Mouse (Mus musculus): ENCODE measurements around the gene Rac3. TPM values are rescaled to one million over a fixed set of nuclear protein-coding genes. Genes with fewer than 3 reads are reported as not detected.

Gene Rac3
- polyA plus RNA-seq (2014; fragmentation: Illumina TruSeq; extraction: RNeasy Lipid Tissue Mini Kit (QIAGEN cat#74804); ENCODE audit: low read depth, low replicate concordance): not detected

DNA sequence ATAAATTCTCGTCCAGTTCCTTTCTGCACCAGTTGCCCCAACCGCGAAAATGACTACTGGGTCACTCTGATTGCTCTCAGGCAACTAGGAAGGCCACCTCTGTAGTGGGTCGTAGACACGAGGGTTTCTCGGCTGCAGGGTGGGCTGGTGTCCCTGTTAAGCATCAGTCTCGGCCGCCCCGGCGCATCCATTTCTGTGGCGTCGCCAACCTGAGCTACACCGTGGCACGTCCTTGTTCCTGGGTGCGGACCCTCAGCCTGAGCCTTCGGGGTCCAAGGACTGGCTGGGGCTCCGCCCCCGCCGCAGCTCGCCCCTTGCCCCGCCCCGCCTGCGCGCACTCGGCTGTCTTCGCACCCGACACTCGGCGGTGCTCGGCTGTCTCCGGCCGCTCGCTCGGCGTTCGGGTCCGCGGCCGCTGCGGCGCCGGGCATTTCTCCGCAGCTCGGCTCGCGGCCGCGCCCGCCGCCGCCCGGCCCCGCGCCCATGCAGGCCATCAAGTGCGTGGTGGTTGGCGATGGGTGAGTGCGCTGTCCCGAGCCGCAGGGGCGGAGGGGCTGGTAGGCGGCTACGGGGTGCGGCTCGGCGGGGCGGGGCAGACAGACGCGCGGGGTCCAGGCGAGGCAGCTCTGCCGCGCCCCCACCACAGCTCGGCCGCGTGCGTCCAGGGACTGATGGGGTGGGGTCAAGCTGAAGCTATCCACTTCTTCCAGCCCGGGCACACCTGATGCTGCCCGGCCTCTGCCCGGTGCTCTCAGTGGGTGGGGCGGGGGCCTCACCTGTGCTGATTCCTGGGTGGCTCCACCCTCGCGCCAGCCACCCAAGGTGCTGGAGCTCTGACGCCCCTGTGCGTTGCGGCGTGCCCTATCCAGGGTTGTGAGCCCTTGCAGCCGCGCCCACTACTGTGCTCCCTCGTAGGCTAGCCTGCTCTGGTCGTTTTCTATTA is at the start of gene Rac3:
Gene Rac3 (plus strand): TSS at position 347 of the 943 bp plus-strand sequence.

DNA sequence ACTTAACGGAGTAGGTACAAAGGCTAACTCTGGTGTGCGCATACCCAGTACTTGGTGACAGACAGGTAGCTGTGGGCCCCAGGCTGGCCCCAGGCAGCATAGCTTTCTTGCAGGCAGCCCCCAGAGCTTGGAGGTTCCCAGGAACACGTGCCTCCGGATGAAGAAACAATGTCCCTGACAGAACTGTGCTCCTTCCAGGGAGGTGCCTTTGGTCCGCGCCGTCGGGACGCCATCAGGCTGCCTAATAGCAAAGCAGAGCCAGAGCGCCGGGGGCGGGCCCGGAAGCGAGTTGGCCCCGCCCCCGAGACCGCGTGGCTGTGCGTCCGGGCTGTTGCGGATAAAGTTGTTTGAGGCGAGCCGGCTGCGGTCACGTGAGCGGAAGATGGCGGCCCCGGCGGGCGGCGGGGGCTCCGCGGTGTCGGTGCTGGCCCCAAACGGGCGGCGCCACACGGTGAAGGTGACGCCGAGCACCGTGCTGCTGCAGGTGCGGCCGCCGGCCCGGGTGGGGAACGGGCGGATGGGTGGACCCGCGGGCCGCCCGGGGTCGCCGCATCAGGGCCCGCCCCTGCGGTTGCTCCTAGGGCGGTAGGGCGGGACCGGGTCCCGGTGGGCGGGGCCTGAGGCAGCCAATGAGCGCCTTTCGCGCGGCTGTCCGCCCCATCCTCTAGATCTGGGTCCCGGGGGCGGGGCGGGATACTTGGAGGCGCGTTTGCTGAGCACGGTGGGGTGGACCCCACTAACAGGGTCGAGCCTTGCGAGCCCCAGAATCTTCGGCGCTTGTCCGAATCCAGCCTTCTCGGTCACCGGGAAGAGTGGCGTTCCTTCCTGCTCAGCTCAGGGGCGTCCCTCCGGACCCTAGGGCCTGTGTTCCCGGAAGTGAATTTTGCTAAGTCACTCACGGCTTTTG is 48.3 kb upstream of the Rac3 start, which contains the start of gene Aspscr1:
Gene Aspscr1 (plus strand): TSS at position 287 of the 907 bp plus-strand sequence.

DNA sequence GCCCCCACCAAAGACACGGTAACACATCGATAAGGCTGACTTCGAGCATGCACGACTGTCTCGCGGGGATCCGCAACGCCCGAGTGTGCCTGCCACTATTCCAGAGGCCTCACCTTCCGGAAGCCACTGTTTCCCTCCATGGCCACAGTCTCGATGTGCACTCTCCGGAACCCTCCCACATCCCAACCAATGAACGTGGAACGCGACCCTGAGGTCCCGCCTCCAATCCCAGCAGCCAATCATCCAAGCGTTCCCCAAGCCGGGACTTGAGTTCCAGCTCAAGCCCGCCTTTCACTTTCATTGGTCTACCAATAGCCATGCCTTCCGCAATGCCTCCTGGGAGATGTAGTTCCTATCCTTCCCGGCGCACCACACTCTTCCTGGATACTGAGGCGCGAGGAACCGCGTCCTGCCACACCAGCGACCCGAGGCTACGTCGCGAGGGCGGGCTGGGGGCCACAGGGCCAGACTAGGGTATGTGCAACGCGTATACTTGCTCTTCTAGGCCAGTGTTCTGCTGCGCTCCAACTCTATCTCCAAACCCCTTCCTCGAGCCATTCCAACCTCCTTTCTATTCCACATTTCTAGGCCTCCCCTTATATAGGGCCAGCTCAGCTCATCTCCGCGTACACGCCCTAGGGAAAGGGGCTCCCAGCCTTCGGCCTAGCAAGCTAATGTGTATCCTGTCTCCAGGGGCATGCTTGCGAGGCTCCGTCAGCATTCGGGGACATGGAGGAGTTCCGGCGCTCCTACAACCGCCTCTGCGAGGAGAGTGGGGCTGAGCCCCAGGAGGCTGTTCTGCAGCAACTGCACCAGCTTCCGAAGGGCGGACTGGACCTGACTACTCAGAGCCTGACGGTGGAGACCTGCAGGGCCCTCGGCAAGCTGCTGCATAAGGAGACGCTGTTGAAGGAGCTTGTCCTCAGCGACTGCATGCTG is 7.4 kb upstream of the Rac3 start, which contains the start of the genes Cenpx and Lrrc45:
Gene Cenpx (minus strand): TSS at position 159 of the 939 bp plus-strand sequence.
Gene Lrrc45 (plus strand): TSS at position 346 of the 939 bp plus-strand sequence.

DNA sequence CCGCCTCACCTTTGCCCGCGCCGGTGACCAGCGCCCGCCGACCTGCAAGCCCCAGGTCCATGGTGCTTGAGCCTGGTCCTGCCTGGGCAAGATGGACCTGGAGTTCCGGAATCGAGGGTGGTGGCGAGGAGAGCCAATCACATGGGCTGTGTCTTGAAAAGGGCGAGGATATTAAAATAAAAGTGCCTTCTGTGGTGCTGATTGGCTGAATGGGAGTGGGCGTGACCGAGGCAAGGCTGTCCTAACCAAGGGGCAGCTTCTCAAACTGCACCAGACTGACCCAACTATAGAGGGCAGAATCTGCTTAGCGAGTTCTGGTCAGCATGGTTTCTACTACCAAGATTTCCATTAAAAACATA is 5.9 kb downstream of the Rac3 start, which contains the start of gene Dcxr:
Gene Dcxr (minus strand): TSS at position 113 of the 359 bp plus-strand sequence.

DNA sequence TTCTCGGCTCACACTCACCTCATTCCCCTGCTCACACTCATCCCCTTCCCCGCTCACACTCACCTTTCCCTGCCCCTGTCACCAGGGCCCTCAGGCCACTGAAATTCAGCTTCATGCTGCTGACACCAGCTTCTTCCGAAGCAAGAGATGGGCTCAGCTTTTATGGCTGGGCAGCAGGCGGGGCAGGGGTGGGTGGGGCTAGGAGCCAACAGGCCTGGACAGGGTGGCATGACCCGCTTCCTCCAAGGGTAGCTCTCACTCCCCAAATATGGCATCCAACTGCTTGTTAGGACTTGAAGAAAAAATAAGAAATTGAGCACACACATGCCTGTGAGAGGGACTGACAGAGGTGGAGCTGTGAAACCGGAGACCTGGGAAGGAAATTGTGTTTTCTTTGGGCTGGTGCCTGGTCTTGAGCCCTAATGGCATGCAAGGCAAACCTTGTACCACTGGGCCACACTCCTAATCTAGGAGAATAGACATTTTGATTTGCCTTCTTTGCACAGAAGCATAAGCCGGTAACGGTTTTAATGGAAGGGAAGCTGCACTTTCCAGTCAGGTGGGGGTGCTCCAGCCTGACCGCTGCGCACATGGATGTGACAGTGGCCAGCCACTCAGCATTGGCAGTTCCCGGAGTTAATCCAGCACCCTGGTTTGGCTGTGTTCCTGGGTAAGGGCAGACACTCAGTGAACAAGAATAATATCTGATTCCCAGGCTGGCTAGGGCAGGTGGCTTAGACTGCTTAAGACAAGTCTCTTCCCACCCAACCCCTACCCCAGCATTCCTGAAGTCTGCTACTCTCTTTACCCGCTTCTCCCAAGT is 10.8 kb downstream of the Rac3 start, which contains the start of gene Cbr2:
Gene Cbr2 (minus strand): TSS at position 257 of the 823 bp plus-strand sequence.

DNA sequence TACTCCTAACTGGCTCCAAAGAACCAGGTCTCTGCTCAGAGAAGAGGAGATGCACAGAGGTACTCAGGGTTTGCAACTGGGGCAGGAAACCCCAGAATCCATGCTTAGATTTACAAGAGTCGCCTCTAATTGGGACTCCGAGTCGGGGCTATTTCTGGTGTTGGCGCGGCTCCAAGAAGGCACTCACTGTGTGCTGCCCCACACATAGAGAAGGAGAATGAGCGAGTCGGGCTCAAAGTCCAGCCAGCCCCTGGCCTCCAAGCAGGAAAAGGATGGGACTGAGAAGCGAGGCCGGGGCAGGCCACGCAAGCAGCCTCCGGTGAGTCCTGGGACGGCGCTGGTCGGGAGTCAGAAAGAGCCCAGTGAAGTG is 41.4 kb downstream of the Rac3 start, which contains the start of gene Hmga1b:
Gene Hmga1b (plus strand): TSS at position 123 of the 370 bp plus-strand sequence.

Other genes starting within 250 kb of the Rac3 start
- 4.1 TPM for gene Mrpl12, start 236.9 kb upstream of the Rac3 start, polyA plus RNA-seq (2014; fragmentation: Illumina TruSeq; extraction: RNeasy Lipid Tissue Mini Kit (QIAGEN cat#74804); ENCODE audit: low read depth, low replicate concordance)
- 1.6 TPM for gene Slc25a10, start 229.6 kb upstream of the Rac3 start, polyA plus RNA-seq (2014; fragmentation: Illumina TruSeq; extraction: RNeasy Lipid Tissue Mini Kit (QIAGEN cat#74804); ENCODE audit: low read depth, low replicate concordance)
- gene Gcgr, start 190.8 kb upstream of the Rac3 start, polyA plus RNA-seq (2014; fragmentation: Illumina TruSeq; extraction: RNeasy Lipid Tissue Mini Kit (QIAGEN cat#74804); ENCODE audit: low read depth, low replicate concordance): not detected
- gene Mcrip1, start 171.7 kb upstream of the Rac3 start, polyA plus RNA-seq (2014; fragmentation: Illumina TruSeq; extraction: RNeasy Lipid Tissue Mini Kit (QIAGEN cat#74804); ENCODE audit: low read depth, low replicate concordance): not detected
- gene Ppp1r27, start 170.3 kb upstream of the Rac3 start, polyA plus RNA-seq (2014; fragmentation: Illumina TruSeq; extraction: RNeasy Lipid Tissue Mini Kit (QIAGEN cat#74804); ENCODE audit: low read depth, low replicate concordance): not detected
- gene P4hb, start 148.2 kb upstream of the Rac3 start, polyA plus RNA-seq (2014; fragmentation: Illumina TruSeq; extraction: RNeasy Lipid Tissue Mini Kit (QIAGEN cat#74804); ENCODE audit: low read depth, low replicate concordance): 172 TPM
- gene Arhgdia, start 139.8 kb upstream of the Rac3 start, polyA plus RNA-seq (2014; fragmentation: Illumina TruSeq; extraction: RNeasy Lipid Tissue Mini Kit (QIAGEN cat#74804); ENCODE audit: low read depth, low replicate concordance): 30.1 TPM
- gene Alyref, start 123.1 kb upstream of the Rac3 start, polyA plus RNA-seq (2014; fragmentation: Illumina TruSeq; extraction: RNeasy Lipid Tissue Mini Kit (QIAGEN cat#74804); ENCODE audit: low read depth, low replicate concordance): 24.4 TPM
- 13.5 TPM for gene Anapc11, start 123.0 kb upstream of the Rac3 start, polyA plus RNA-seq (2014; fragmentation: Illumina TruSeq; extraction: RNeasy Lipid Tissue Mini Kit (QIAGEN cat#74804); ENCODE audit: low read depth, low replicate concordance)
- gene Npb, start 113.0 kb upstream of the Rac3 start, polyA plus RNA-seq (2014; fragmentation: Illumina TruSeq; extraction: RNeasy Lipid Tissue Mini Kit (QIAGEN cat#74804); ENCODE audit: low read depth, low replicate concordance): not detected
- 14.6 TPM for gene Pcyt2, start 103.5 kb upstream of the Rac3 start, polyA plus RNA-seq (2014; fragmentation: Illumina TruSeq; extraction: RNeasy Lipid Tissue Mini Kit (QIAGEN cat#74804); ENCODE audit: low read depth, low replicate concordance)
- 13.4 TPM for gene Sirt7, start 96.2 kb upstream of the Rac3 start, polyA plus RNA-seq (2014; fragmentation: Illumina TruSeq; extraction: RNeasy Lipid Tissue Mini Kit (QIAGEN cat#74804); ENCODE audit: low read depth, low replicate concordance)
- 13.6 TPM for gene Mafg, start 87.9 kb upstream of the Rac3 start, polyA plus RNA-seq (2014; fragmentation: Illumina TruSeq; extraction: RNeasy Lipid Tissue Mini Kit (QIAGEN cat#74804); ENCODE audit: low read depth, low replicate concordance)
- 5.8 TPM for gene Pycr1, start 77.7 kb upstream of the Rac3 start, polyA plus RNA-seq (2014; fragmentation: Illumina TruSeq; extraction: RNeasy Lipid Tissue Mini Kit (QIAGEN cat#74804); ENCODE audit: low read depth, low replicate concordance)
- gene Myadml2, start 73.3 kb upstream of the Rac3 start, polyA plus RNA-seq (2014; fragmentation: Illumina TruSeq; extraction: RNeasy Lipid Tissue Mini Kit (QIAGEN cat#74804); ENCODE audit: low read depth, low replicate concordance): not detected
- gene Notum, start 60.3 kb upstream of the Rac3 start, polyA plus RNA-seq (2014; fragmentation: Illumina TruSeq; extraction: RNeasy Lipid Tissue Mini Kit (QIAGEN cat#74804); ENCODE audit: low read depth, low replicate concordance): not detected
- gene Aspscr1, start 48.5 kb upstream of the Rac3 start, polyA plus RNA-seq (2014; fragmentation: Illumina TruSeq; extraction: RNeasy Lipid Tissue Mini Kit (QIAGEN cat#74804); ENCODE audit: low read depth, low replicate concordance): 2.6 TPM
- 1.8 TPM for gene Cenpx, start 7.7 kb upstream of the Rac3 start, polyA plus RNA-seq (2014; fragmentation: Illumina TruSeq; extraction: RNeasy Lipid Tissue Mini Kit (QIAGEN cat#74804); ENCODE audit: low read depth, low replicate concordance)
- gene Lrrc45, start 7.5 kb upstream of the Rac3 start, polyA plus RNA-seq (2014; fragmentation: Illumina TruSeq; extraction: RNeasy Lipid Tissue Mini Kit (QIAGEN cat#74804); ENCODE audit: low read depth, low replicate concordance): 0.66 TPM
- 0.76 TPM for gene Dcxr, start 5.8 kb downstream of the Rac3 start, polyA plus RNA-seq (2014; fragmentation: Illumina TruSeq; extraction: RNeasy Lipid Tissue Mini Kit (QIAGEN cat#74804); ENCODE audit: low read depth, low replicate concordance)
- gene Cbr2, start 10.6 kb downstream of the Rac3 start, polyA plus RNA-seq (2014; fragmentation: Illumina TruSeq; extraction: RNeasy Lipid Tissue Mini Kit (QIAGEN cat#74804); ENCODE audit: low read depth, low replicate concordance): 1.1 TPM
- gene Hmga1b, start 41.3 kb downstream of the Rac3 start, polyA plus RNA-seq (2014; fragmentation: Illumina TruSeq; extraction: RNeasy Lipid Tissue Mini Kit (QIAGEN cat#74804); ENCODE audit: low read depth, low replicate concordance): not detected
- 0.54 TPM for gene Rfng, start 62.7 kb downstream of the Rac3 start, polyA plus RNA-seq (2014; fragmentation: Illumina TruSeq; extraction: RNeasy Lipid Tissue Mini Kit (QIAGEN cat#74804); ENCODE audit: low read depth, low replicate concordance)
- 5.2 TPM for gene Gps1, start 62.8 kb downstream of the Rac3 start, polyA plus RNA-seq (2014; fragmentation: Illumina TruSeq; extraction: RNeasy Lipid Tissue Mini Kit (QIAGEN cat#74804); ENCODE audit: low read depth, low replicate concordance)
- 4.3 TPM for gene Dus1l, start 74.9 kb downstream of the Rac3 start, polyA plus RNA-seq (2014; fragmentation: Illumina TruSeq; extraction: RNeasy Lipid Tissue Mini Kit (QIAGEN cat#74804); ENCODE audit: low read depth, low replicate concordance)
- 2.1 TPM for gene Fasn, start 103.1 kb downstream of the Rac3 start, polyA plus RNA-seq (2014; fragmentation: Illumina TruSeq; extraction: RNeasy Lipid Tissue Mini Kit (QIAGEN cat#74804); ENCODE audit: low read depth, low replicate concordance)
- 0.82 TPM for gene Ccdc57, start 211.4 kb downstream of the Rac3 start, polyA plus RNA-seq (2014; fragmentation: Illumina TruSeq; extraction: RNeasy Lipid Tissue Mini Kit (QIAGEN cat#74804); ENCODE audit: low read depth, low replicate concordance)
- gene Slc16a3, start 227.0 kb downstream of the Rac3 start, polyA plus RNA-seq (2014; fragmentation: Illumina TruSeq; extraction: RNeasy Lipid Tissue Mini Kit (QIAGEN cat#74804); ENCODE audit: low read depth, low replicate concordance): not detected